Mouse (Mus musculus) CD8-positive naive resting alpha-beta T cell, adult 57 days (primary cell): ENCODE data around the gene Zfp51. TPM values are rescaled to one million over a fixed set of nuclear protein-coding genes. Genes with fewer than 3 reads are reported as not detected.

Experiments
- total RNA-seq: library from RNA; stranded (reverse); gene quantifications from one replicate; pipeline ENCODE4 v1.2.4, GENCODE M21; 2023

Gene Zfp51
- 23.0 TPM for total RNA-seq

DNA sequence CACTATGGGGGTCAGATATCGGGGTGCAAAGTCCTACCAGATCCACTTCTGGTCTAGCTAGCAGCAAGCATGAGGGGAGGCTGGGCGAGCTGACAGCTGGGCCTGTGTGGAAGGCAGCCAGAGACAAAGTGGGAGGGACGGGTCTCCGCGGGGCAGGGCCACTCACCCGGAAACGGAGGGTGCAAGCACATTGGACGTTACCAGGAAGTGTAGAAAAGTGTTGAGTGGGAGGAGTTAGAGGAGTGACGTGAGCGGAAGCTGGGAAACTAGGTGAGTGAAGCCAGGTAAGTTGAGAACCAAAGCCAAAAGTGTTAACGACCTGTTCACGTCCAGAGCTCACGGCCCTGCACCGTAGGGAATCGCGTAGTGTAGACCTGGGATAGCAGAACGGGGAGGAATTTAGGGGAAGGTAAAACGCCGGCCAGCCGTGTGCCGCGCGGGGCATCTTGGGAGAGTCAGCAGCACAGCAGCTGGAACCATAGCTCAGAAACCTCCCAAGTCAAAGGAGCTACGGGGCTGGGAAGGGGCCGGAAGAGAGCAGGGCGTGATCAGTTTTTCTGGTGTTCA is at the start of gene Zfp51:
Gene Zfp51, plus strand, starts transcription at position 237 of the 567 bp plus-strand sequence.

DNA sequence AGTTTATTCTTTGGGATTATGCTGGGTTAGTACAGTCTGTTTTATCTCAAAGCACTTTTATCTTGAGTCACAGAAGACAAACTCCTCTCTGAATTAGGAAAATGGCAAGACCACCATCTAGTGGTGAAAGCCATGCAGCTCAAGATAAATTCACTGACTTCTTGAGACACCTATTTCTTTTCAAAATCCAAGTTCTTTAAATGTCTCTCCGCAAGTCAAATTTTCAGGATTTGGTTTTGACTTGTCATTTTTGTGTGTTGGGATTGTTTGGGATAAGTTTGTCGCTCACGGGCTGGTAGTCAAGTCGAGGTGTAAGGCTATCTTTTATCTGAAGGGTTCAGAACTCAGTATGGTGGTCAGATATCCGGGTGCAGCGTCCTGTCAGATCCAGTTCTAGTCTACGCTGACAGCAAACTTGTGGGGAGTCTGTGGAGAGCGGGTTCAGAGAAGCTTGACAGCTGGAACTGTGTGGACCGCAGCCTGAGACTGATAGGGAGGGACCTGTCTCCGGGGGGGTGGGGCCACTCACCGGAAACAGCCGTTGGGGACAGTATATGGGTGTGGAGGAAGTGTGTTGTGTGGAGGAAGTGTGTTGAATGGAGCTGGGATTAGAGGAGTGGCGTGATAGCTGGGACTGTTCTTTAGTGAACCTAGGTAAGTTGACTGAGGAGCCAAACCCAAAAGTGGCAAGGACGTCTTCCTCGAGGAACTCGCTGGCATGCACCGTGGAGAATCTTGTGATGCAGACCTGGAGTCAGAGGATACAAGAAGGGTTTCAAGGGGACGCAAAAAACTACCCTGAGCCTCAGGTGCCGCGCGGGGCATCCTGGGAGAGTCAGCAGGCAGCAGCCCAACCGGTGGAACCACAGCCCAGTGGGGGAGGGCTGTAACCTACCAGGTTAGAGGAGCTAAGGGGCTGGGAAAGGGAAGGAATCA is 27.2 kb upstream of the Zfp51 start, which contains the start of gene Zfp54:
Gene Zfp54, plus strand, starts transcription at position 564 of the 936 bp plus-strand sequence.

DNA sequence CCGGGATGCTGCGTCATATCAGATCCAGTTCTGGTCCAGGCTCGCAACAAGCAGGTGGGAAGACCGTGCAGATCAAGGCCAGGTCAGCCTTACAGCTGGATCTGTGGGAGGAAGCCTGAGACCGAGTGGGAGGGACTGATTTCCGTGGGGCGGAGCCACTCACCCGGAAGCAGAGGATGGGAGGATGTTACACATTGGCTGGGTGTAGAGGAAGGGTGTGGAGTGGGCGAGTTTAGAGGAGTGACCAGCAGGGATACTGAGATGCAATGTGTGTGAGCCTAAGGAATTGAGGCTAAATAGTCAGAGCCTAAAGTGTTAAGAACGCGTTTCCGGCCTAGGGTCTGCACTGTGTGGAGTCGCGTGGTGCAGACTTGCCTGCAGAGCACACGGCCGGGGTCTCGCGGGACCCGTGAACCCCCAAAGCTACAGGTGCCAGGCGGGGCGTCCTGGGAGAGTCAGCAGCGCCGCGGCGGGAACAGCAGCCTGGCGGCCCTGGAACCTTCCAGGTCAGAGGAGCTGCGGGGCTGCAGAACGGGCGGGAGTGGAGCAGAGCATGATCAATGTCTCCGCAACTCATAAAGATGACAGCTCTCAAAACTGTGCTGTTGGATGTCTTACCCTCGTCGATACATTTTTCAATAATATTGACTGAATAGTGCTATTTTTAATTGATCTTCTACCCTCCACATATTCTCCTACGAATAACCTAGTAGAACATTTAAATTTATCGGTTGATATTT is 38.8 kb downstream of the Zfp51 start, which contains the start of gene Zfp53:
Gene Zfp53, plus strand, starts transcription at position 239 of the 740 bp plus-strand sequence.

Other genes with a start within 250 kb of the Zfp51 start
- gene Vmn1r234, start 224.3 kb upstream of the Zfp51 start, total RNA-seq = not detected
- gene Vmn1r235, start 194.0 kb upstream of the Zfp51 start, total RNA-seq = not detected
- gene Vmn1r236, start 167.4 kb upstream of the Zfp51 start, total RNA-seq = not detected
- gene Vmn1r237, start 138.5 kb upstream of the Zfp51 start, total RNA-seq = not detected
- 6.1 TPM for gene Zfp677, start 66.6 kb upstream of the Zfp51 start, total RNA-seq
- 2.0 TPM for gene Zfp54, start 27.1 kb upstream of the Zfp51 start, total RNA-seq
- gene Zfp53, start 38.6 kb downstream of the Zfp51 start, total RNA-seq = 31.6 TPM
- 8.0 TPM for gene Zfp52, start 85.2 kb downstream of the Zfp51 start, total RNA-seq
- 1.4 TPM for gene Zfp948, start 116.6 kb downstream of the Zfp51 start, total RNA-seq
- 9.9 TPM for gene Zfp983, start 200.2 kb downstream of the Zfp51 start, total RNA-seq
- 14.5 TPM for gene Gm10226, start 241.5 kb downstream of the Zfp51 start, total RNA-seq